Mouse (Mus musculus) spleen, adult 2 months (tissue): ENCODE results near the gene Cct7. TPM values are rescaled to one million over a fixed set of nuclear protein-coding genes. Genes with fewer than 3 reads are reported as not detected.

ENCODE experiments used
- DNase-seq, 2 experiments: peaks; one replicate each; pipeline versions ENCODE4 v3.0.0 to v3.0.0-alpha.2; 2012 to 2021; ENCODE audit warnings: low spot score in 2 of 2, low read depth in 1 of 2
- H3K27ac ChIP-seq: fragments of 200-500 bp; 2 replicates; pipeline ENCODE4 v1.5.1; 2012; ENCODE audit warnings: low read length, inconsistent platforms; ENCODE audit not compliant: insufficient read depth
- H3K27me3 ChIP-seq: fragments of 200-500 bp; 2 replicates; pipeline ENCODE4 v1.6.1; 2012; ENCODE audit warnings: mild to moderate bottlenecking, moderate library complexity, low read length, inconsistent platforms; ENCODE audit not compliant: control insufficient read depth, insufficient read depth
- H3K36me3 ChIP-seq: fragments of 200-500 bp; 2 replicates; pipeline ENCODE4 v1.6.1; 2012; ENCODE audit warnings: mild to moderate bottlenecking, low read length, inconsistent platforms; ENCODE audit not compliant: control insufficient read depth, insufficient read depth
- H3K4me1 ChIP-seq: fragments of 200-500 bp; 2 replicates; pipeline ENCODE4 v1.6.1; 2011; ENCODE audit warnings: inconsistent platforms; ENCODE audit not compliant: control insufficient read depth, insufficient read depth, insufficient read length
- H3K4me3 ChIP-seq: fragments of 200-500 bp; 2 replicates; pipeline ENCODE4 v1.5.1; 2011; ENCODE audit warnings: mild to moderate bottlenecking, inconsistent platforms; ENCODE audit not compliant: insufficient read depth, insufficient read length; ENCODE audit errors: extremely low read depth
- CTCF ChIP-seq: fragments of 200-500 bp; IDR thresholded peaks from 2 replicates; pipeline ENCODE4 v1.5.1; 2011; ENCODE audit warnings: mild to moderate bottlenecking, inconsistent platforms; ENCODE audit not compliant: insufficient read depth, insufficient read length, insufficient replicate concordance; ENCODE audit errors: extremely low read depth
- POLR2A ChIP-seq: fragments of 200-500 bp; IDR thresholded peaks from 2 replicates; pipeline ENCODE4 v1.6.1; 2011; ENCODE audit warnings: low read depth, low read length, inconsistent platforms
- WGBS: fragments of 180-500 bp; shearing (Covaris S2); methylation state at CpG from one replicate; pipeline ENCODE4 v1.1.7; 2018; 5-methylcytosine and 5-hydroxymethylcytosine counted together
- polyA plus RNA-seq: library from polyadenylated mRNA; depleted of rRNA; stranded (reverse); fragments of >200 nt; gene quantifications from 2 replicates; pipeline ENCODE4 v1.2.3, GENCODE M21; 2012

The Cct7 gene
- polyA plus RNA-seq, 1 experiment: 73.5 TPM

DNA sequence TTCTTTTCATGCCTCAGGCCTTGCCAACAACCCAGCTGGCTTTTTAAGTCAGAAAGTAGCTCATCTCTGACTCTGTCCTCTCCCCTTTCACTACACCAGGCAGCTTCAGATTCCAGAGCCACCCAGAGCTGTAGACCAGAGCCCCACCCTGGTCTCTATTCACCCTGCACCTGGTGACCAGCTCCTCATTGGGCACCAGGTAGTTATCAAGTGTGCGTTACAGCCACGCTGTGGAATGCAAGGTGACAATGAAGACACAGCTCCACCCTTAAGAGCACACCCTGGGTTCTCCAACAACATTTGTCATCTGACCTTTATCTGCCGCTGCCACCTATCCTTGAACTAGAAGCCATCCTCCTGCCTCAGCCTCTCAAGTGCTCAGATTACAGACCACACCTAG lies 24.3 kb downstream of the Cct7 start:
- Histone ChIP-seq H3K27ac (no peak overlapping the region), H3K4me1 (no peaks in the 10 kb centered on the region), H3K27me3 (no peaks in the 10 kb centered on the region), H3K36me3 (no peaks in the 10 kb centered on the region), H3K4me3 (no peak overlapping the region)
- WGBS: 86% methylated on average over 3 of the region's 3 CpGs
- TF ChIP-seq CTCF (no peak), POLR2A (no peak)
- no peak for DNase-seq

DNA sequence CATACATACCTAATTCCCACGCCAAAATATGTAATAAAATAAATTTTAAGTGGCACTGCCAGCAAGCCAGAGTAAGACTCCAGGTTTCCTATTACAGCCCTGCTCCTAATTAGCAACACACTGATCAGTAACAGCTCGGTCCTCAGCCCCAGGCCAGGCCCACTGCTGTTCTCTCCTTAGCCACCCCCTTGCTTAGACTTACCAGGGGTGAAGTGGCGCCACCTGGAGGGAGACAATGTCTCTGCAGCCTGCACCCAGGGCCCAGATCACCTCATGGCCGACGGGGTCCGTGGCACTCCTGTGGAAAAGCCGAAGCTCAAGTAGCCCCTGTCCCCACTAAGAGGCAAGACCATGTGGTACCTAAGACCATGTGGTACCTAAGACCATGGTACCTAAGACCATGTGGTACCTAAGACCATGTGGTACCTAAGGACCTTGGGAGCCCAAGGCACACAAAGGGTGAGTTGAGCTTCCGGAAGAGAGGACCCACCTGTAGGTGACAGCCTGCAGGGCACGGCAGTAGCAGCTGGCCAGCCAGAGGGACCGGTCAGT lies 26.1 kb downstream of the Cct7 start:
- Histone ChIP-seq H3K4me1 (no peaks in the 10 kb centered on the region), H3K36me3 (no peaks in the 10 kb centered on the region), H3K27ac (no peak overlapping the region), H3K4me3 (no peak overlapping the region), H3K27me3 (no peaks in the 10 kb centered on the region)
- DNase-seq: no peak
- WGBS: 49% methylated on average over 10 of the region's 10 CpGs
- TF ChIP-seq POLR2A (no peak), CTCF (peak; percentile 27; the same call in 1 of the 2 replicates)

DNA sequence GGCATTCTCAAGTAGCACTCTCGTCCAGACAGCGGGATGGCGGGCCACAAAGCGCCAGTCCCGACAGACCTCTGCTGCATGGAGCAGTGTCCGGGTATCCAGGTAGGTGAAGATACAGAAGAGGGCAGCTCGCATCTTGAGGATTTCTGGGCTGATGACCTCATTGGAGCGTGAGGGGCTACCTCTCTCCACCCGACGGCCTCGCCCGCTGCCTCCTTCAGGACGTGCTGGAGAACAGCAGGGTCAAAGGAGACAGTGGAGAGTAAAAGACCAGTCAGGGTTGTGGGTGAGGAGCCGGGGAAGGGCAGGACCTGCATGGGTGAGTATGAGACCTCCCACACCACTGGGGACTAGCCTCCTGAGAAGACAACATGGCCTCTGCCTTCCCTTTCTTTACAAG lies 27.1 kb downstream of the Cct7 start:
- Histone ChIP-seq H3K4me1 (no peaks in the 10 kb centered on the region), H3K4me3 (no peak overlapping the region), H3K27me3 (no peaks in the 10 kb centered on the region; the same call in 1 of the 2 replicates), H3K36me3 (no peaks in the 10 kb centered on the region), H3K27ac (no peak overlapping the region)
- 47% methylated on average over 14 of the region's 14 CpGs for WGBS
- TF ChIP-seq CTCF (no peak), POLR2A (no peak)
- no peak for DNase-seq

DNA sequence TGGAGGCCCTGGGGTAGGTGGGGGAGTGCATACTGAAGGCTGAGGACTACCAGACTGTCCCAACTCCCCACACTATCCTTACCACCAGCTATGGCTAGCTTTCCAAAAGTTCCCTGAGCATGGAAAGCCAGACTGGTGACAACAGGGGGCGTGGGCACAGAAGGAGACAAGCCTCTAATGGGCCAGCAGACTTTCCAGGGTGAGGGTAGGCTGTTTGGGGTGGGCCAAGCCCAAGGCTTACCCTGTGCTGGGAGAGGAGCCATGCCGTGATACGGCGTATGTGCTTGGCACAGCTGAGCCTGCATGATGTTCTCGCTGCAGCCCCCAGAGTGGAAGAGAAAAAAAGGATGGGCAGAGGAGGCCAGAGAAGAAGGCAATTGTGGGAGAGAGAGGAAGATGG lies 28.7 kb downstream of the Cct7 start:
- no peak for DNase-seq
- H3K4me3 ChIP-seq: no peak overlapping the region
- no peaks in the 10 kb centered on the region for H3K36me3 ChIP-seq
- H3K4me1 ChIP-seq: no peaks in the 10 kb centered on the region
- TF ChIP-seq POLR2A (no peak), CTCF (no peak)
- H3K27me3 ChIP-seq: peaks cover 9% of the 10 kb centered on the region; the same call in 1 of the 2 replicates
- WGBS: 77% methylated on average over 5 of the region's 5 CpGs
- H3K27ac ChIP-seq: no peak overlapping the region

DNA sequence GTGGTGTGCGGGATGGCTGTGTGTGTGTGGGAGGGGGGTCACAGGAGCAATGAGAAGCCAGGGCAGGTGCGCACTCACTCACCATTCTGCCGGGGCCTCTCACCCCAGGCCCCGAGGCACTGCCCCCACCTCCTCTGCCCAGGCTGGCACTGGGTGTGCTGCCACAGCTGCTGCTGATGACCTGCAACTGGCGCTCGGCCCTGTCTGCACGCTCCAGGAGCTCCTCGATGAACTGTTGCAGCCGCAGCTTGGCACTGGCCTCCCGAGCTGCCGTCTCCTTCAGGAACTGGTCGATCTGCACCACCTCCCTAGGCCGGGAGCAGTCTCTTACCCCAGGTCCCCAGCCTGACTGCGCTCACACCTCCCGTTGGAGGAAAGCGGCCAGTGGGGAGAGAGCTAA lies 29.4 kb downstream of the Cct7 start:
- no peak for TF ChIP-seq POLR2A
- TF ChIP-seq CTCF: no peak
- WGBS: 77% methylated on average over 16 of the region's 16 CpGs
- no peak overlapping the region for H3K4me3 ChIP-seq
- no peaks in the 10 kb centered on the region for H3K4me1 ChIP-seq
- peaks cover 9% of the 10 kb centered on the region; the same call in 1 of the 2 replicates for H3K27me3 ChIP-seq
- H3K27ac ChIP-seq: no peak overlapping the region
- no peaks in the 10 kb centered on the region for H3K36me3 ChIP-seq
- DNase-seq: no peak

DNA sequence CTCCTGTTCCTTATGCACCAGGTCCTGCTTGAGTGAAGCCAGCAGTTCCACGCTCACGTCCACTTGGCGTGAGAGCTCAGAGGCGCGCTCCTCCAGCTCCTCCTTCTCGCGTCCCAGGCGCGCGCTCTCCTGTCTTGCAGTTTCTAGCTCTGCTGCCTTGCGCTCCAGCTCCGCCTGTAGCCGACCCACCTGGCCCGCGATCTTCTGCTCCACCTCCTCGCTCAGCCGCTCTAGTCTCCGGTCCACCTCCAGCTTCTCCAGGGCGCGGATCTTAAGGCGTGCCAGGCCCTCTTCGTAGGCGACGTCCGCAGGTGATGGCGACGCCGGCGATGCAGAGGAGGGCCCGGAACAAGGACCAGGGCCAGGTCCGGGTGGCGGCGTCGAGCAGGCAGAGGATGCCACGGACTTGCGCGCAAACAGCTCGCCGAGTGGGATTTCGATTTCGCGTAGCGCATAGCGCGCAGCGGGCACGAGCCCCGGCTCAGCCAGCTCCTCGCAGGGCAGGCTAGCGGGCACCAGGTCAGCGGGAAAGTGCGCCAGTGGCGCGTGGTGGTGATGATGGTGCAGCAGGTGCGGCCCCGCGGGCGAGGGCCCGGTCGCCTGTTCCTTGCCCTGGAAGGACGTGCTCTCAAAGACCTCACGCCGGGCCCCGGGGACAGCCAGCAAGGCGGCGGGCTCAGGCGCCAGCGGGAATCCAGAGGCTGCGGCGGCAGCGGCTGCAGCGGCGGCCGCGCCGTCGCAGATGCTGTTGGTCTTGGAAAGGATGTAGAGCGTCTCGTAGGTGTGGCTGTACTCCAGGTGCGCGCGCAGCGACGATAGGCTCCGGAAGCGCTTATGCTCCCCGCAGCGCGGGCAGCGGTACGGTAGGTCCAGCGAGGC lies 32.8 kb downstream of the Cct7 start:
- Histone ChIP-seq H3K4me3 (no peak overlapping the region), H3K27me3 (peaks cover 9% of the 10 kb centered on the region; the same call in 1 of the 2 replicates), H3K4me1 (no peaks in the 10 kb centered on the region), H3K36me3 (no peaks in the 10 kb centered on the region), H3K27ac (no peak overlapping the region)
- 9% methylated on average over 92 of the region's 92 CpGs for WGBS
- no peak for TF ChIP-seq POLR2A
- TF ChIP-seq CTCF: no peak
- no peak for DNase-seq

DNA sequence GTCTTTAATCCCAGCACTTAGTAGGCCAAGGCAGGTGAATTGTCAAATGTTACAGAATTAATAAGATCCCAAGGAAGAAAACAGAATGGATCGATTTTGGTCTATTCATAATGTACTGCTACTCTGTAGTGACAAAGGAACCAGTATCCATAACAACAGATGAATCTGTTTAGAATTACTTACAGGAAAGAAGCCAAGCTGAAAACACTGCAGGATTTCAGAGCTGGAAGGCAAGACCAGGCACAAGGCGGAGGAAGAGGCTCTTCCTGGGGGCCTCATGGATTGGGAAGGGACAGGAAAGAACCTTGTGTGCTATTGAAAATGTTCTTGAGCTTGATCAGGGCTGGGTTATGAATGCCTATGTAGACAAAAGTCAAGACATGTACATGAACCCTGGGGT lies 34.4 kb downstream of the Cct7 start:
- Histone ChIP-seq H3K36me3 (no peaks in the 10 kb centered on the region), H3K4me3 (no peak overlapping the region), H3K27ac (no peak overlapping the region), H3K4me1 (no peaks in the 10 kb centered on the region), H3K27me3 (peaks cover 9% of the 10 kb centered on the region; the same call in 1 of the 2 replicates)
- TF ChIP-seq CTCF (no peak), POLR2A (no peak)
- 66% methylated on average over 2 of the region's 2 CpGs for WGBS
- no peak for DNase-seq
